Mouse (Mus musculus) neural tube, embryonic 14.5 days (tissue): Measurements from ENCODE around the gene Vipr1. TPM values are rescaled to one million over a fixed set of nuclear protein-coding genes. Genes with fewer than 3 reads are reported as not detected.

ENCODE experiments used
- ATAC-seq: fragments of 200-750 bp; cut with Nextera tagmentation; 2 replicates; pipeline ENCODE4 v1.8.0; 2017; ENCODE audit warnings: low read depth, mild to moderate bottlenecking, moderate TSS enrichment, moderate library complexity
- H3K27ac ChIP-seq: fragments of 300-500 bp; sonication (generic); 2 replicates; pipeline ENCODE4 v1.5.1; 2014; ENCODE audit warnings: low read depth, mild to moderate bottlenecking, control low read depth, low read length, moderate library complexity, mixed read lengths
- H3K27me3 ChIP-seq: fragments of 300-500 bp; sonication (generic); 2 replicates; pipeline ENCODE4 v1.6.1; 2014; ENCODE audit warnings: low read length; ENCODE audit not compliant: control insufficient read depth, insufficient read depth
- H3K36me3 ChIP-seq: fragments of 300-500 bp; sonication (generic); 2 replicates; pipeline ENCODE4 v1.6.1; 2014; ENCODE audit warnings: low read length, mixed read lengths; ENCODE audit not compliant: control insufficient read depth, insufficient read depth
- H3K4me1 ChIP-seq: fragments of 300-500 bp; sonication (generic); 2 replicates; pipeline ENCODE4 v1.6.1; 2014; ENCODE audit warnings: low read length; ENCODE audit not compliant: control insufficient read depth, insufficient read depth
- H3K4me2 ChIP-seq: fragments of 300-500 bp; sonication (generic); 2 replicates; pipeline ENCODE4 v1.6.1; 2014; ENCODE audit warnings: mild to moderate bottlenecking, low read depth, low read length, control low read depth
- H3K4me3 ChIP-seq: fragments of 300-500 bp; sonication (generic); 2 replicates; pipeline ENCODE4 v1.5.1; 2014; ENCODE audit warnings: low read depth, low read length, control low read depth, mixed read lengths
- H3K9ac ChIP-seq: fragments of 300-500 bp; sonication (generic); replicated peaks from 2 replicates; pipeline ENCODE4 v1.6.1; 2014; ENCODE audit warnings: low read depth, mild to moderate bottlenecking, control low read depth, low read length, mixed read lengths
- H3K9me3 ChIP-seq: fragments of 300-500 bp; sonication (generic); 2 replicates; pipeline ENCODE4 v1.6.1; 2016; ENCODE audit warnings: low read length; ENCODE audit not compliant: control insufficient read depth
- WGBS: fragments of 180-500 bp; shearing (Covaris S2); extraction: QIAGEN DNeasy Blood & Tissue Kit; methylation state at CpG from one replicate; pipeline ENCODE4 v1.1.7; 2014; 5-methylcytosine and 5-hydroxymethylcytosine counted together
- polyA plus RNA-seq: library from polyadenylated mRNA; unstranded; fragments of >200 nt; fragmentation: Nextera tagmentation; extraction: Ambion mirVana; gene quantifications from 2 replicates; pipeline ENCODE4 v1.2.1, GENCODE M21; 2014

Gene Vipr1
- polyA plus RNA-seq, 1 experiment from 2014 or later = 0.20 TPM

- no peak overlapping the region for H3K4me2 ChIP-seq
- H3K27ac ChIP-seq = no peak overlapping the region
- no peaks in the 10 kb centered on the region for H3K9me3 ChIP-seq
- ATAC-seq = no peak
- peaks cover 7% of the 10 kb centered on the region; the same call in 1 of the 2 replicates for H3K27me3 ChIP-seq
- H3K9ac ChIP-seq = no peak overlapping the region
- 0 out of 2 replicates have a peak, but pooled peaks cover 6% of the 10 kb centered on the region for H3K4me1 ChIP-seq
- WGBS = 76% methylated on average over 7 of the region's 7 CpGs
- no peak overlapping the region for H3K4me3 ChIP-seq
- no peaks in the 10 kb centered on the region for H3K36me3 ChIP-seq
Observed at GRCm38 (mm10) chr9:121647026-121647425, 4.5 kb downstream of the Vipr1 start.

GRCm38 (mm10) chr9:121653668-121654067 lies 11.2 kb downstream of the Vipr1 start:
- Histone ChIP-seq H3K9ac (no peak overlapping the region), H3K27ac (no peak overlapping the region), H3K4me3 (no peak overlapping the region), H3K4me2 (no peak overlapping the region), H3K4me1 (0 out of 2 replicates have a peak, but pooled peaks cover 3% of the 10 kb centered on the region), H3K27me3 (no peaks in the 10 kb centered on the region), H3K9me3 (no peaks in the 10 kb centered on the region), H3K36me3 (no peaks in the 10 kb centered on the region)
- 91% methylated on average over 10 of the region's 10 CpGs for WGBS
- no peak for ATAC-seq

GRCm38 (mm10) chr9:121656322-121656721 lies 13.8 kb downstream of the Vipr1 start:
- Histone ChIP-seq H3K4me1 (0 out of 2 replicates have a peak, but pooled peaks cover 3% of the 10 kb centered on the region), H3K27me3 (no peaks in the 10 kb centered on the region), H3K4me2 (no peak overlapping the region), H3K36me3 (no peaks in the 10 kb centered on the region), H3K27ac (peak overlapping the region; percentile 34; the same call in 1 of the 2 replicates), H3K4me3 (no peak overlapping the region), H3K9ac (no peak overlapping the region), H3K9me3 (no peaks in the 10 kb centered on the region)
- ATAC-seq = no peak
- WGBS = 74% methylated on average over 5 of the region's 5 CpGs

GRCm38 (mm10) chr9:121657143-121657542 lies 14.6 kb downstream of the Vipr1 start:
- H3K36me3 ChIP-seq = no peaks in the 10 kb centered on the region
- H3K27ac ChIP-seq = no peak overlapping the region
- 37% methylated on average over 13 of the region's 13 CpGs for WGBS

GRCm38 (mm10) chr9:121658248-121658647 lies 15.7 kb downstream of the Vipr1 start:
- Histone ChIP-seq H3K9me3 (no peaks in the 10 kb centered on the region), H3K27me3 (no peaks in the 10 kb centered on the region), H3K36me3 (no peaks in the 10 kb centered on the region), H3K27ac (no peak overlapping the region), H3K4me3 (no peak overlapping the region), H3K4me2 (no peak overlapping the region), H3K9ac (no peak overlapping the region), H3K4me1 (0 out of 2 replicates have a peak, but pooled peaks cover 3% of the 10 kb centered on the region)
- ATAC-seq = no peak
- 90% methylated on average over 7 of the region's 7 CpGs for WGBS

More at GRCm38 (mm10) chr9:121657143-121657542, 14.6 kb downstream of the Vipr1 start:
- Histone ChIP-seq H3K9me3 (no peaks in the 10 kb centered on the region), H3K4me2 (no peak overlapping the region), H3K4me3 (no peak overlapping the region), H3K9ac (no peak overlapping the region), H3K27me3 (no peaks in the 10 kb centered on the region), H3K4me1 (0 out of 2 replicates have a peak, but pooled peaks cover 3% of the 10 kb centered on the region)
- 0 out of 2 replicates have a peak, but pooled peaks have one; percentile 21 for ATAC-seq

GRCm38 (mm10) chr9:121659791-121660190 lies 17.3 kb downstream of the Vipr1 start:
- no peak overlapping the region for H3K4me2 ChIP-seq

GRCm38 (mm10) chr9:121663467-121663866 lies 21.0 kb downstream of the Vipr1 start:
- Histone ChIP-seq H3K36me3 (no peaks in the 10 kb centered on the region), H3K4me1 (no peaks in the 10 kb centered on the region), H3K9me3 (no peaks in the 10 kb centered on the region), H3K4me3 (no peak overlapping the region), H3K27ac (no peak overlapping the region), H3K27me3 (no peaks in the 10 kb centered on the region), H3K4me2 (no peak overlapping the region), H3K9ac (no peak overlapping the region)
- ATAC-seq = no peak
- 83% methylated on average over 6 of the region's 6 CpGs for WGBS

More at GRCm38 (mm10) chr9:121659791-121660190, 17.3 kb downstream of the Vipr1 start:
- no peak overlapping the region for H3K4me3 ChIP-seq
- H3K27me3 ChIP-seq = no peaks in the 10 kb centered on the region
- no peak for ATAC-seq
- H3K9ac ChIP-seq = no peak overlapping the region
- H3K27ac ChIP-seq = no peak overlapping the region
- H3K9me3 ChIP-seq = no peaks in the 10 kb centered on the region
- no peaks in the 10 kb centered on the region for H3K36me3 ChIP-seq
- WGBS = 88% methylated on average over 7 of the region's 7 CpGs
- 0 out of 2 replicates have a peak, but pooled peaks cover 3% of the 10 kb centered on the region for H3K4me1 ChIP-seq

GRCm38 (mm10) chr9:121664104-121664503 lies 21.6 kb downstream of the Vipr1 start:
- WGBS = 84% methylated on average over 5 of the region's 5 CpGs
- no peak overlapping the region for H3K9ac ChIP-seq
- ATAC-seq = no peak
- H3K4me1 ChIP-seq = no peaks in the 10 kb centered on the region
- H3K36me3 ChIP-seq = no peaks in the 10 kb centered on the region
- H3K4me3 ChIP-seq = no peak overlapping the region
- H3K4me2 ChIP-seq = no peak overlapping the region
- H3K27me3 ChIP-seq = no peaks in the 10 kb centered on the region
- H3K9me3 ChIP-seq = no peaks in the 10 kb centered on the region
- H3K27ac ChIP-seq = no peak overlapping the region

- Histone ChIP-seq H3K9ac (no peak overlapping the region), H3K27me3 (0 out of 2 replicates have a peak, but pooled peaks cover 3% of the 10 kb centered on the region), H3K27ac (no peak overlapping the region), H3K4me1 (no peaks in the 10 kb centered on the region), H3K36me3 (no peaks in the 10 kb centered on the region), H3K4me3 (no peak overlapping the region), H3K9me3 (no peaks in the 10 kb centered on the region), H3K4me2 (no peak overlapping the region)
- 61% methylated on average over 16 of the region's 16 CpGs for WGBS
- ATAC-seq = no peak; the same call in 1 of the 2 replicates
Observed at GRCm38 (mm10) chr9:121666957-121667630, 24.6 kb downstream of the Vipr1 start.
